Mouse (Mus musculus): ENCODE results near the gene Golga4.

The Golga4 gene

DNA sequence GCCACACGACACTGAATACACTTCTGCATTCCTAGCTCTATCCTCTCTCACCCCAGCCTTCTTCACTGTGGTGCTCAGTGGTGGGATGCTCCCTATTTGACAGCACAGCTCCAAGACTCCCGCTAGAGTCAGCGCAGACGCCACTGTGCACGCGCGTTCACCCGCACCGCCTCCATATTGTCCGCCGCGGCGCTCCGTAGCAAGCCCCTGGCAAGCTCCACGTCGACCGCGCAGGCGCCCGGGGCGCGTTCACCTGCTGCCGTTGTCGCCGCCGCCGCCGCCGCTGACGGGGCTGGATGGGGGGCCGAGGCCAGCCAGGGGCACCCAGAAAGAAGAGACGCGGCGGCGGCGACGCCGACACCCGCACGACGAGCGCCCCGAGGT is at the start of gene Golga4:
Gene Golga4 (plus strand): TSS at position 248 of the 384 bp plus-strand sequence.
- peak; percentile 43 for DNase-seq (ENCODE audit: low read depth)

DNA sequence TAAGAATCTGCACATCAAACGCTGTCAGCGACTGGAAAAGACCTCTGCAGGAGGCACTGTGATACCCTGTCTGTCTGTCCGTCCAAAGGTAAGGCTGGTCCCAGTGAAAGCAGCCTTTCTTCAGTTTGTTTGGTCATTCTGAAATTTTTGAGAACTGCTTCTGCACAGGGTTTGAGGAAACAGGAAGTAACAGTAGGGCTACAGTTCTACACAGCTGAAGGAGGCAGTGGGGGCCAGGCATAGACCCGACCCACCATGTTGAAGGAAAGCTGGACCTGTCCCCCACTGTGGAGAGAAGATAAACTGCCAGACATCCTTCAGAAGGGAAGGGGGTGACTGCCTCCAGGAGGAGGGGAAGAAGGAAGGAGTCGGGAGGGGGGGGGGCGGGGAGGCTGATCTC is 49.7 kb upstream of the Golga4 start:
- DNase-seq (ENCODE audit: low read depth), result no peak

DNA sequence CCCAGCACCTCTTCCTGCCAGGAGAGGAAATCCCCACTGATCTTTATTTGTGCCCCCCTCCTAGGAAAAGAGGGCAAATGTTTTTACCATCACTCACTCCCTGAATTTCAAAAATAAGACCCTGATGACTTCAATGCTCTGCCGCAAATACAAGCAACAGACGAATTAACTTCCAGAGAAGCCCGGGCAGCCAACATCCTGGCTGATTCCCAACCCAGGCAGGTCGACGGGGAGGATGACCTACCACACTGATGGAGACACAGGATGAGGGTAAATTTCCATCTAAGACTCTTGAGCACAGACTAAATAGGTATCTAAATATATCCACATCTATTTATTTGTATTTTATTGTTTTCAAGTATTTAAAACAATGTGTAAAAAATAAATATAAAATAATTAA is 48.0 kb upstream of the Golga4 start:
- DNase-seq (ENCODE audit: low read depth), result no peak

DNA sequence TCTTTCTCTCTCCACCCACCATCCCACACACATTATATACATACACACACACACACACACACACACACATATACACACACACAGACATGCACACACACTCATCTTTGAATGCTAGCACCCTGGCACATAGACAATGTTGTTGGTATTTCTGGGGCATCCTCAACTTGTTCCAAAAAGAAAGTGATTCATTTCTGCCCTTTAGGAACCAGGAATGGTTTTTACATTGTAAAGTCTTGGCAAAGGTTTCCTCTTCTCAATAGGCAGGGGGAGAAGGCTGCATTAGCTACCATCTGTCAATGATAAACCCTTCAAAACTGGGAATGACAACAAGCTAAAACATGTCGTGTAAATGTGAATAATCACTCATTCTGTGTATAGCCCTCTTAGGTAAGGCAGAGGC is 42.0 kb upstream of the Golga4 start:
- no peak for DNase-seq (ENCODE audit: low read depth)

DNA sequence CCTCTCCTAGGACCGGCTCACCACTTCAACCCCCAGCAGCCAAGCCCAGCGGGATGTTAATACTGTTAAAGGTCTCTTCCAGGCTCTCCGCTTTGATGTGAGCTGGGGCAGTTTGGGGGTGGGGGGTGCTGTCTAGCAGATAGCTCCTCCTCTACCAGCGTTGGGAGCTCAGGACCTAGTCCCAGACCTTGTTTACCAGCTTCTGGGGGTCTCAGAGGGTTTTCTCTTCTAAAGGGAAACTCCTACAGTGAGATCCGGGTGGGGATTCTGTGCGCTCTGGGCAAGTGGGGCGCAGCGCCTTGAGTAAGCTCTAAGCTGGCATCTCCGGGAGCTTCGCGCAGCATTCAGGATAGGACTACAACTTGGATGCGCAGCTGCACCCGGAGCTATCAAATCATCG is 37.8 kb upstream of the Golga4 start:
- DNase-seq (ENCODE audit: low read depth), result no peak

DNA sequence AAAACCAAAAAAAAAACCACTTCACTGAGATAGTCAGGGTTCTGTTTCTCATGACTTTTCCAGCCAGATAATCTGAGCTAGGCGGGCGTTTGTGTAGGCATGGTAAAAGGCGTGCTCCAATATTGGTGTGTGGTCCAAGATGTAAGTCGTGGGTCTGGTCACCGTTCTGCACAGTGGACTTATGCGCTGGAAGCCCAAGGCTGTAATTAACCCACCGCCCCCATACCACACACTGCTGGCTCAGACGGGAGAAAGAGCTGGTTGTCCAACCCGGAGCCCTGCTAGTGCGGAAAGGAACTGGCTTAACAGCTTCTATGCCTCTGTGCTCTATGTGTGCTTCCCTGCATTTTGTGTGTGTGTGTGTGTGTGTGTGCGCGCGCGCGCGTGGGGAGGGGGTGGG is 36.8 kb upstream of the Golga4 start:
- no peak for DNase-seq (ENCODE audit: low read depth)

DNA sequence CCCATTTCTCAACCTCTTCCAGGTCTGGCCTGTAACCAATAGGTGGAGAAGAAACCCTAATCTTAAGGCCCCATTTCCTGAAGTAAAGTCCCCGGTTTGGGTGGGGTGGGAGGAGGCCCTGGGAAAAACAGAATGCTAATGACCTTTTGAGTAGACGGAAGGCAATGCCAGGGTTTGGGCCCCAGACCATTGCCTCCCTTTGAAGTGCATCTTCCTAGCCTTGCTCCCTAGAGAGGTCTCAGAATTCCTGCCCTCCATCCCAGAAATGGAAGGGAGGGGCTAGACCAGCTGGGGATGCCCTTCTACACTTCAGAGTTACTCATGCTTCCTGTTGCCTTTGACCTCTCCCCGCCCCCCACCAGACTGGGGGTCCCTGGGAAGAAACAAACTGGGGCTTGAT is 34.8 kb upstream of the Golga4 start:
- DNase-seq (ENCODE audit: low read depth), result no peak

DNA sequence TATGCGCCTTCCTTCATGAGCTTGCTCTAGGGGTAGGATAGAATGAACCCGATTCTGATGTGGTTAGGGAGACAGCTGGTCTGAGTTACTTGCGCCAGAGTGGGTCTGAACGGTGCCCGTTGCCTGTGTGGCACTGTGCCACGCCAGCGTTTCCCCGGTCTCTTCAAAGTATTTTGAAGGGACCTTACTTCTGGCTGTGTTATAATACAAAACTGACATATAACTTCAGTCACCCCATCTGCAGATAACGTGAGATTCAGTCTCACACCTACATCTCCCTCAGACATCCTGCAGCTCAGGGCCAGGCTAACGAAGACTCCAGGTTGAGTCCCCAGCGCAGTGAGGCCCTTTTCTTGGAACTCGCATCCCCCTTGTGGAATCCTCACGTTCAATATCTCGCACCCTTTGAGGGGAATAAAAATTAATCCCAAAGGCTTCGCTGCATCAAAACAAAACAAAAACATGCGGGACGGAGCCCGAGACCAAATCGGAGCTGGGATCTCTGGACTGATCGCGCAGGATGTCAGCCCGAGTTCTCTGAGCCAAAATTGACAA is 29.8 kb upstream of the Golga4 start:
- no peak for DNase-seq (ENCODE audit: low read depth)

DNA sequence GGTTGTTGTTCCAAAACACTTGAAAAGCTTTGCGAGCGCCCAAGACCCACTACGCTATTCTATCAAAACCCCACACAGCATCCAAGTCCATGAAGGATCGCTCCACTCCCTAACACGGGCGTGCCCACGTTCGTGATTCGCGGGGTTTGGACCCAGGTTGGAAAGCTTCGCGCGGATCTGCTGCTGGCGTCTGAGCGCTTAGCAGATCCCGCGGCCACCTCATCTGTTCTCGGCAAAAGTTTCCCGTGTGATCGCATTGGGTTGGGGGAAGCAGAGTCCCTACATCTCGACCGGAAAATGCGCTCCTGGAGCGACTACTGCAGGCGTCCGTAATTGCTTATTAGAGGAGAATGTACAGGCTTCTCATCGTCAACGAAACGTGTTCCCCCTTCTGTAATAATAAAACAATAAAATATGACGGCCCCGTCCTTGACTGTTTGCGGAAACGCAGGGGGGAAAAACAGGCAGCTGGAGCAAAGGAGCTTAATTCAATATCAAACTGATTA is 29.2 kb upstream of the Golga4 start:
- no peak for DNase-seq (ENCODE audit: low read depth)

DNA sequence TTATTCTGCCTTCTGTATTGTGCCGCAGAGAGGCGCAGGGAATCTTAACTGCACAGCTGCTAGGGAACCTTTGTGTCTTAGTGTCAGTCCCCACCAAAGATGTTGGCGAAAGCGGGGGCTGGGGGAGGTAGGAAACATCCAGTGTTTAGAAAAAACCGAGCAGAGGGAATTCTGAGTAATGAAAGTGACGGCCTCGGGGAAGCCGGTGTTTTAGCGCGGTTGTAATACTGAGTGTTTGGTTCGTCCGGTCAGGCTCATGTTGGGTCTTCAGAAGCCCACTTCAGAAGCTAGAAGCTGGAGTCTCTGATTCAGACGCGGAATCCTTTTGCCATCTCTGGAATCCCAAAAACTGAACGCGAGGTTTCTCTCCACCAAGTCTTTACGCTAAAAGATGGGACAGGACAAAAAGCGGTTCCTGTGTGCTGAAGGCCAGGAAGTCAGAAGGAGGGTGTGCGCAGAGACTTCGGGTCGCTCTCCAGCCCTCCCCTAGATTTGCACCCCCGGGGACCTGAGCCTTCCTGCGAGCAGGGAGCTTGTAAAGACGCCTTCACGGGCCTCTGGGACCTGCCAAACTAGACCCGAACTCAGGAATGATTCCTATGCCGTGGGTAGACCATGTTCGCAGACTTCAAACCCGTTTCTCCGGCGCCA is 28.7 kb upstream of the Golga4 start:
- DNase-seq (ENCODE audit: low read depth), result no peak

DNA sequence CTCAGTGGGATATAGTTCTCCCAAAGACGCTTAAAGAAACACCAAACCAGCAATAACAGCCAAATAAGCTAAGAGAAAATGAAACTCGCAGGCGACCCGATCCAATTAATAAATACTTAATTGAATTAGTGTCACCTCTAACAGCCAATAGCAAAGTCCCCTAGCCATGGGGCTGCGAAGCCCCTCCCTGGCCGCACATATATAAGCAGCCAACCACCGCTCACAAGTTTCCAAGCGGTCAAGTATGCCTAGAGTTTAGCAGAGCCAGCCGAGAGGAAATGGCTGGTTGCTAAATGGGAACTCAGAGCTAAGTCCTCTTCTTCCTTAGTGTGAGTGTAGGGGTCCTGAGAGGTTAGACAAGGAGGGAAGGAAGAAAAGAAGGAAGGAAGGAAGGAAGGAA is 28.1 kb upstream of the Golga4 start, which contains the start of gene Eomes:
Gene Eomes (plus strand): TSS at position 252 of the 400 bp plus-strand sequence.
- DNase-seq (ENCODE audit: low read depth), result no peak

DNA sequence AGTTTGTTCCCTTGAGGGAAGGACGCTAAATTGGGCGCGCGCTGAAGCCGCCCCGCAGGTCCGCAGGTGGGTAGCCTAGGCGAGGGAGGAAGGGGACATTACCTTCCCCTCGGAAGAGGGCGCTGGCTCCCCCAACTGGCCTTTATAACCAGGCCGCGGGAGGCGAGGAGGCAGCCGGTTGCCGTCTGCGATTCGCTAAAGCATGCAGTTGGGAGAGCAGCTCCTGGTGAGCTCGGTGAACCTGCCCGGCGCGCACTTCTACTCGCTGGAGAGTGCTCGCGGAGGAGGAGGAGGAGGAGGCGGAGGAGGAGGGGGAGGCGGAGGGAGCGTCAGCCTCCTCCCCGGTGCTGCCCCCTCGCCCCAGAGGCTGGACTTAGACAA is 27.6 kb upstream of the Golga4 start:
- no peak for DNase-seq (ENCODE audit: low read depth)

DNA sequence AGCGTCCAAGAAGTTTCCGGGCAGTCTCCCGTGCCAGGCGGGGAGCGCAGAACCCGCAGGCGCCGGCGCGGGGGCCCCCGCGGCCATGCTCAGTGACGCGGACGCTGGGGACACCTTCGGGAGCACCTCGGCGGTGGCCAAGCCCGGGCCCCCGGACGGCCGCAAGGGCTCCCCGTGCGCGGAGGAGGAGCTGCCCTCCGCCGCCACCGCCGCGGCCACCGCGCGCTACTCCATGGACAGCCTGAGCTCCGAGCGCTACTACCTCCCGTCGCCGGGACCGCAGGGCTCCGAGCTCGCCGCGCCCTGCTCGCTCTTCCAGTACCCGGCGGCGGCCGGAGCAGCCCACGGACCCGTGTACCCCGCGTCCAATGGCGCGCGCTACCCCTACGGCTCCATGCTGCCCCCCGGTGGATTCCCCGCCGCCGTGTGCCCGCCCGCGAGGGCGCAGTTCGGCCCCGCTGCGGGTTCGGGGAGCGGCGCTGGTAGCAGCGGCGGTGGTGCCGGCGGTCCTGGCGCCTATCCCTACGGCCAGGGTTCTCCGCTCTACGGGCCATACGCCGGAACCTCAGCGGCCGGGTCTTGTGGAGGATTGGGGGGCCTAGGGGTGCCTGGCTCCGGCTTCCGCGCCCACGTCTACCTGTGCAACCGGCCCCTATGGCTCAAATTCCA is 27.1 kb upstream of the Golga4 start:
- no peak for DNase-seq (ENCODE audit: low read depth)

DNA sequence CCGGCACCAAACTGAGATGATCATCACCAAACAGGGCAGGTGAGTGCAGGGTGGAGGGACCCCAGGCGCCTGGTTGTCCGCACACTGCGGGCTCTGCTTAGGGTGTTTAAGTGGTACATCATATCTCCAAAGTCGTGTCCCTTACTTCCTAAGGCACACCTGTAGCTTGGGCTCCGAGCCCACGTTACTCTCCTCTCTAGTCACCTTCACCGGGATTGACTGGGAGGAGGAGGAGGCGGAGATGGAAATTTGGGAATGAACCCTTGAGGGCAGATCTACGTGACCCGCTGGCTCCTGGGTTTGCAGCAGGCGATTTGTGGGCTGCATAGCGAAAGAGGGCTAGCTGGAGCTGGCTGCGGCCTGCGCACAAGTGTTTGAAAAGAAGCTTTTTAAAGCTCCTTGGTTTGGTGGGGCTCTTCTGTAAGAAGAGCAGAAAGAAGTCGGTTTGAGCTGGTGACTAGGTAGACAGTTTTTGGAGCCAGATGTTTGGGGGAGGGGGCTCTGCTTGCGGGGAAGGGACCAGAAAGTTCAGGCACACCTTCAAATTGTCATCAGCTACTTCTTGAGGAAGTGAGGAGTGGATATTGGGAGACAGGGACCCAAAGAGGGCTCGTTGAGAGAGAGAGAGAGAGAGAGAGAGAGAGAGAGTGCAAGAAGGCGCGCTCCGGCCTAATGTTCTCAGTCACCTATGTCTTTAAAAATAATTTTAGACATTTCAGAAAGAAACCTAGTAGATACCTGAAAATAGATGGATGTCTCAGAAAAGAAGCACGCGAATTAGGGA is 26.4 kb upstream of the Golga4 start:
- no peak for DNase-seq (ENCODE audit: low read depth)

DNA sequence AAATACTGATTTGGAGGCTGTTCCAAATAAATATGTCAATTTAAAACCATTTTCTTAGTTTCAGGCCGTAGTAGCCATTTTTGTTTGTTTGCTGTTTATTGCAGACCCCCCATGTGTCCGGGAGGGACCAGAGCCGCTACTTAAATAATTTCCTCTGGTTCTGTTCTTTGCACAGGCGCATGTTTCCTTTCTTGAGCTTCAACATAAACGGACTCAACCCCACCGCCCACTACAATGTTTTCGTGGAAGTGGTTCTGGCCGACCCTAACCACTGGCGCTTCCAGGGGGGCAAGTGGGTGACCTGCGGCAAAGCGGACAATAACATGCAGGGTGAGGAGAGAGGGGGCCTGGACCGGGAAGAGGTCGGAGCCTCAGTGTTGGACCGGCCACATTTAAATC is 25.8 kb upstream of the Golga4 start:
- no peak for DNase-seq (ENCODE audit: low read depth)

DNA sequence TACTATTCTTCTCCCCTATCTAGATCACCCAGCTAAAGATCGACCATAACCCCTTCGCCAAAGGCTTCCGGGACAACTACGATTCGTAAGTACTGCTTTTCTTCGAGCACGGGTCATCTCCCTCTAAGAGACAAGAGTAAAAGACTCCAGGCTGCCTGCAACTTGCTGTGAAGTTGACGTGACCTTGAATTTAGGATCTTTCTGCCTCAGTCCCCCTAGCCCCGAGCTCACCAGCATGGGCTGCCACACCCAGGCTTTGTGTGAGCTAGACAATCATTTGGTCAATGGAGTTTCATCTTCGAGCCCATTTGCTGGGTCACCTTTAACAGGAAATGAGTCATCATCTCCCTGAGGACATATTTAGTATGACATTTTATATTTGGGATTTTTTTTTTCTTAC is 23.9 kb upstream of the Golga4 start:
- DNase-seq (ENCODE audit: low read depth), result no peak

DNA sequence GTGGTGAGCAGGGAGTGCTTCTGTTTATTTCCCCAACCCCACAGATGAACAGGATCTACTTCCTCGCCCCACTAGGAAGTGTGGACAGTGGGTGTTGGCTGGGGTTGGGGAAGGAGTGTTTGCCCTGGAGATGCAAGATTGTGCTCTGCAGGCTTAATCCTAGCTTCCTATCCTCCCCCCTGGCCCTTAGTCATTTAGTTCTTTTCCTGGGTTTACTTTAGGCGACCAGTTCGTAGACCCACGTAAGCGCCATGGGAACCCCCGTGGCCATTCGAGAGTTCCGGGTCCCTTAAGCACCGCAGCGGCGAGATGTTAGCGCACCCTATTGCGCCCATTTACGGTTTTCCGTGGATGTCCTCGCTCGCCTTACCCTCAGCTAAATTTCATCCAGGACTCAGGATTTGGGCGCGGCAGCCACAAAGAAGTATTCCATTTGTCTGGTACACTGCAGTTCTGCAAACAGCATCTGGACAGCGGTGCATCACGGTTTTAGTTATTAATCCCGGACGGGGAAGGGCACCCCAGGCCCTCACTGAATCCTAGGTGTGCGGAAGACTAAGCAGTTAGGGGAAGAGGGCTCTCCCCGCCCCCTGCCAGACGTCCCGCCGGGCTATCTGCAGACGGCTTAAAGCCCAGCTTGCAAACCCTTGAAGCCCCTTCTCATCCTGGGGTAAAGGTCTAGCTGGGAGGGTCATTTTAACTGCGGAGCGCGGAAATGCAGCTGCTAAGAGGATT is 19.5 kb upstream of the Golga4 start:
- DNase-seq (ENCODE audit: low read depth), result no peak

DNA sequence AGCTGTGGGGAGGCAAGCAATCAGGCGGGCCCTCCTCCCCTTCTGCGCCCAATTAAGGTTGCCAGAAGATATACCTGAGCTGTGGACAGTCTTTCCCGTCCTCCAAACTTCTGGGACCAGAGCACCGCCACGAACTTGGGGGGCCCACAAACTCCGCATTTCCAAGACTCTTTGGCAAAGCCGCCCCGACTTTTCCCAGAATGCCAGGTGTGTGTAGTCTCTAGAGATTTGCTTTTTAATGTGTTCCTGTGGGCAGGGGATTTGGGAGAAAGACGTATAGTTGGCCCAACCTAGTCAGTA is 19.0 kb upstream of the Golga4 start:
- no peak for DNase-seq (ENCODE audit: low read depth)

DNA sequence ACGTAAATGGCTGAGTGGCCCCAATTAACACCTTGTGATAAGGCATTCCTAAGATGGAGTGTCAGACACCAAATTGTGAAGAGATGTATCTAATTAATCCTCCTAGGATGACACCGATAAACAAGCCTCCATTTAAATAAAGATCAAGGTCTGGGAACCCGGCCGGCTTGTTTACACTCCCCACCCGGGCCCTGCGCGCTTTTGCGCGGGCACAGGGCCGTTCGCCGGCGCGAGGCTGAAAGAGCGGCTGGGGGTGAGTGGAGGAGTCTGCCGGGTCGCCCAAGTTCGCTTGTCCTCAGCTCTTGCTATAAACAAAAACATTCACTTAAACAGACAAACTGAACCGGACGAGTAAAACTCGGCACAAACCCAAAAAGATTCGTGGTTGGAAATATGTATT is 18.4 kb upstream of the Golga4 start:
- DNase-seq (ENCODE audit: low read depth), result no peak

DNA sequence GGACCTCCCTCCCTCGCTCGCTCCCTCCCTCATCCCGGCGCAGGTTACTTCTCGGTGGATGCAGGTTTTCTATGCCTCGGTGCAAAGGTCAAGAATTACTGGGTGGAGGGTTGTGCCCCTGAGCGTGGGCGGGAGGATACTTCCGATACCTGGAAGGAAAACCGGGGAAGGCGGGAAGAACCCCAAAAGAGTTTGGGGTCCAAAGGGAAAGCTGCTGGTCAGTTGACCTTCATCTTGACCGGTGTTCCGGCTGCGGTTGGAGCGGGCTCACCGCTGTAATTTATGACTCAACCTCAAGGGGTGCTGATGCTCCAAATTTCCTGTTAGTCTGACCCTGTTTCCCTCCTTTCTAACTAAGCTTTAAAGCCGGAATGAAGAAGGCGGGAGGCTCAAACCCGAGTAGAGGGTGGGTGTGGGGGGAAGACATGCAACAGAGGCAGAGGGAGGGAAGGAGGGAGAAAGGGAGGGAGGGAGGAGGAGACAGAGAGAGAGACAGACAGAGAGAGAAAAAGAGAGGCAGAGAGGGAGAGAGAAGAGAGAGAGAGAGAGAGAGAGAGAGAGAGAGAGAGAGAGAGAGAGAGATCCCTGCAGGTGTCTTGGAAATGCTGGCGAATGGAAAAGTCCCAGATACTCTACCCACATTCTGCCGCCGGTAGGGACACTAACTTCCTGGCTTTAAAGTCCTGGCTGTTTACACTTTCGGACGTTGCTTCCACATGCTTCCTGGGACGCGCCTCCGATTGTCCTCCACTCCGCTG is 17.8 kb upstream of the Golga4 start:
- no peak for DNase-seq (ENCODE audit: low read depth)

DNA sequence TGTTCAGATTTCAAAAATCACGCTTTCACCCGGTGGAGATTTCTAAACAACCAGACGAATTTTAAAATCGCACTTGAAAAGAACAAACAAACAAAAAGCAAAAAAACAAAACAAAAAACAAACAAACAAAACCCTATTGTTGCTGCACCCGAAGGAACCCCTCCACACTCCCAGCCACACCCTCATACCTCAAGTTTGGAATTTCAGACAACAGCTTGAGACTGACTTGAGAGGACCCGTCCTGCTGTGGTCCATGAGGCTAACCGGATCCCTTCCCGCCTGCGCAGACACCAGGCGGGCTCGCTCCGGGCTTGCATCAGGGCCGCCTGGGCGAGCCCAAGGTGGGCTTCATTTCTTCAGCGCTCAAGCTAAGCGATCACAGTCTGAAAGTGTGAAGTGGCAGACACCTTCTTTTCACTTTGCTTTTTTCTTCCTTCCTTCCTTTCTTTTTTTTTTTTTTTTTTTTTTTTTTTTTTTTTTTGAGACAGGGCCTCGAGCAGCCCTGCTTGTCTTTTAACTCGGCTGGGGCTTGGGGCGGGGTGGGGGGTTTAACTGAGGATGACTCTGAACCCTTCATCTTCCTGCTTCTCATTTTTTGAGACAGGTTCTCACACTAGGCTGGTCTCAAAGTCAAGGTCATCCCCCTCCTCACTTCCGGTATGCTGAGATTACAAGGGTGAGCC is 17.0 kb upstream of the Golga4 start:
- no peak for DNase-seq (ENCODE audit: low read depth)

All from fibroblast of lung, adult 2 months (primary cell).